In the genomic region with DNA sequence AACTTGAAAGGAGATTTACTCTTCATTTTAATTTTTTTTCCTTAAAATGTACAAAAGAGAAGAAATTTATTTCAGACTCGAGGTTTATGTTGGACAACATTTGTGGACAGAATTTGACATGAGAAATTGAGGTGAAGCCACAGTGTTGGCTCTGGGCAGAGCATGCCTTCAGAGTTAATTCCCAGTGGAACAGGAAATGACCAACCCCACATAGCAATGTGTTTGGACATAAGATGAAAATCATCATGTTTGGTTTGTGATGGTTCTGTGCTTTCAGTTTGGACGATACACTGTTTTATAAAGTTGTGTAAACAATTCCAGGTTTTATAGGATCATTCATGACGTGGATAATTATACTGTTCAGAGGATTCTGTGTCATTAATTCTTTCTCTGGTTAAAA, we compare ENCODE assay signal across 19 mouse cellular contexts.
"Had no signal": no experiment of that assay in that cellular context is flagged by ENCODE, and none has a peak within 500 bp of the region (broad histone marks: within the 10 kb centered on the region; RNA-seq: fewer than 3 reads in every experiment).

No protein-coding gene starts in this region.

- H3K9me3 ChIP-seq: lung, embryonic 15.5 days; midbrain, embryonic 10.5 days; midbrain, embryonic 12.5 days; neural tube, embryonic 13.5 days; neural tube, embryonic 15.5 days had no signal

- H3K36me3 ChIP-seq: lung, embryonic 15.5 days; midbrain, embryonic 10.5 days; midbrain, embryonic 12.5 days; neural tube, embryonic 13.5 days; neural tube, embryonic 15.5 days had no signal

- H3K27ac ChIP-seq: lung, embryonic 15.5 days; midbrain, embryonic 10.5 days; midbrain, embryonic 12.5 days; neural tube, embryonic 13.5 days; neural tube, embryonic 15.5 days had no signal

- H3K4me3 ChIP-seq: lung, embryonic 15.5 days; midbrain, embryonic 10.5 days; midbrain, embryonic 12.5 days; myocyte; neural tube, embryonic 13.5 days; neural tube, embryonic 15.5 days had no signal

- ATAC-seq: lung, postnatal 0 days; midbrain, embryonic 16.5 days had no signal

- DNase-seq: lung, adult 18-20 months; lung, postnatal 4 days; midbrain, embryonic 14.5 days; retina, postnatal 1 day; right cerebral cortex, adult 18-20 months; right cerebral cortex, postnatal 25 days; right cerebral cortex, postnatal 4 days; spleen, adult 18-20 months; thymus, adult 18-20 months; thymus, postnatal 25 days; thymus, postnatal 4 days had no signal

- H3K27me3 ChIP-seq: lung, embryonic 15.5 days; midbrain, embryonic 12.5 days; neural tube, embryonic 13.5 days; neural tube, embryonic 15.5 days had no signal

- H3K4me1 ChIP-seq: lung, embryonic 15.5 days; midbrain, embryonic 10.5 days; neural tube, embryonic 13.5 days; neural tube, embryonic 15.5 days had no signal

- H3K9ac ChIP-seq: lung, embryonic 15.5 days; midbrain, embryonic 12.5 days; neural tube, embryonic 13.5 days; neural tube, embryonic 15.5 days had no signal

- H3K4me2 ChIP-seq: lung, embryonic 15.5 days; midbrain, embryonic 12.5 days; neural tube, embryonic 13.5 days; neural tube, embryonic 15.5 days had no signal
